Mouse (Mus musculus): ENCODE measurements at regions not wholly inside any gene's neighbourhood (a gene's known extent, or its start where the extent isn't known, plus 50 kb on each side); places are given as distances from the start of the nearest gene placed in this dataset.

GRCm38 (mm10) chr11:88778326-88778725 lies 60.0 kb upstream of the Msi2 start:
- DNase-seq: no peak

- DNase-seq: no peak
Measured at GRCm38 (mm10) chr11:88774401-88774931, 56.2 kb upstream of the Msi2 start.

- DNase-seq: no peak
Measured at GRCm38 (mm10) chr11:88773961-88774360, 55.6 kb upstream of the Msi2 start.

- DNase-seq: peak; percentile 12 to 37
Measured at GRCm38 (mm10) chr11:88770405-88770804, 52.1 kb upstream of the Msi2 start.
